Mouse (Mus musculus) left cerebral cortex, adult 9 months (tissue): ENCODE measurements around the gene Dpagt1.
"Not testable (repeated sequence)": the region's sequence is repeated elsewhere in the genome, so short reads cannot be mapped to it uniquely, and the experiment has no call there.

Experiments used
- DNase-seq, 2 experiments: peaks; one replicate each; pipeline ENCODE4 v3.0.0; 2022; ENCODE audit warnings: low spot score in 2 of 2

The Dpagt1 gene

GRCm38 (mm10) chr9:44337436-44338169, 11.8 kb downstream of the Dpagt1 start:
- DNase-seq: no peak

DNA sequence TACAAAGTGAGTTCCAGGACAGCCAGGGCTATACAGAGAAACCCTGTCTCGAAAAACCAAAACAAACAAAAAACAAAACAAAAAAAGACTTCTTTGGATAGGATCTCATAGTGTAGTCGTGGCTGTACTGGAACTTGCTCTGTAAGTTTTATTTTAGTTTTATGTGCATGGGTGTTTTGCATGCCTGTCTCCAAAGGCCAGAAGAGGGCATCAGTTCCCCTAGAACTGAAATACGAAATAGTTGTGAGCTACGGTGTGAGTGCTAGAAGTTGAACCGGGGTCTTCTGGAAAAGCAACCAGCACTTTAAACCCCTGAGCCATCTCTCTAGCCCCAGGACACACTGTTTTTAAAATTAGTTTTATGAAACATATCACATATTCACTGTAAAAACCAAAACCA, 12.8 kb downstream of the Dpagt1 start:
- no peak for DNase-seq

DNA sequence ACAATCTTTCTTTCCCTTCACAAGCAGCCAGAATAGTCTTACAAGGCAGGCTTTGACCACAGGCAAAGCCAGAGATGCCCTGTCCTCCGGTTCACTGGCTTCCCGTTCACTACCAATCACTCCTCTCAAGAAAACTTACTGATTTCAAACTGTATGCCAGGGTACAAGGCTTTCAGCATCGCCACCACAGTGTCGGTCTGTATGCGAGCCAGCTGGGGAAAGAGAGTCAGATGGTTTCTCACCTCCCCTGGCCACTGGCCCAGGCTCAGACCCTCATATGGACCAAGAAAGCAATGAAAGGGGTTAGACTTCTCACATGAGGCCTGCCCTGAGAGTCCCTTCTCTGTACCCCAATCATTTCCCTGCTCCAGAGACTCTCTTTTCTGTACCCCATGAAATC, 15.7 kb downstream of the Dpagt1 start:
- no peak for DNase-seq

GRCm38 (mm10) chr9:44342173-44342572, 16.4 kb downstream of the Dpagt1 start:
- DNase-seq: no peak

DNA sequence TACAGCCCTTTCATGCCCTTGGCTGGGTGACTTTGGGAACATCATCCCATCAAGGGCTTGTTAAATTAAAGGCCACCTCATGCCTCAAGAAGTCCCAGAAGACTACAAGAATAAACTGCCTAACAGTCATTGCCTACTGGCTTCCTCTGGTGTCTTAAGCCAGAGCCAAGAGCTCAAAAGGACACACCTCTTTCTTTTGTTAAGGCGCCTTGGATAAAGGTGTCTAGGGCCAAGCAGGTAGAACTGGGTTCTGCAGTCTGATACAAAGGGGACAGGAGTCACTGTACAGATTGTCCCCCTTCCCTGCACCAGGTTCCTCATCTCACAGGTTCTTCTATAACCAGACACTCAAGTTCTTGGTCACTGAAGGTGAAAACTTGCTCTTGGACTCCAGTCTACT, 16.8 kb downstream of the Dpagt1 start:
- no peak for DNase-seq

DNA sequence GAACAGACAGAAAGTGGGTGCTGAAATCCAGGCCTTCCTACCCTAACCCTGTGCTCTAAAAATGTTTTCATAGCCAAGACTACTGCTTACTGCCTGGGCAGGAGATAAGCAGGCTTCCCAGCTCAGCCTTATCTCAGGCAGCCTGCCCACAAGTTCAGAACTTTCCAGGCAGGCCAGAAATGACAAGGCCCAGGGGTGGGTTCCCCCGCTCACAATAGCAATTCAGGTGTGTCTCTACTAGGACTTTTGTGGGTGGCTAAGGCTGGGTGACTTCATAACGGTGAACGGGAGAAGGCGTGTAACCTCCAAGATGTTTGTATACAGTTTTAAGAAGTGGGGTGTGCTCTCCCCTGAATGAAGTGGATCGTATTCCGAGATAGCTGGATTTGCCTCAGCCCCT, 17.5 kb downstream of the Dpagt1 start:
- no peak for DNase-seq

DNA sequence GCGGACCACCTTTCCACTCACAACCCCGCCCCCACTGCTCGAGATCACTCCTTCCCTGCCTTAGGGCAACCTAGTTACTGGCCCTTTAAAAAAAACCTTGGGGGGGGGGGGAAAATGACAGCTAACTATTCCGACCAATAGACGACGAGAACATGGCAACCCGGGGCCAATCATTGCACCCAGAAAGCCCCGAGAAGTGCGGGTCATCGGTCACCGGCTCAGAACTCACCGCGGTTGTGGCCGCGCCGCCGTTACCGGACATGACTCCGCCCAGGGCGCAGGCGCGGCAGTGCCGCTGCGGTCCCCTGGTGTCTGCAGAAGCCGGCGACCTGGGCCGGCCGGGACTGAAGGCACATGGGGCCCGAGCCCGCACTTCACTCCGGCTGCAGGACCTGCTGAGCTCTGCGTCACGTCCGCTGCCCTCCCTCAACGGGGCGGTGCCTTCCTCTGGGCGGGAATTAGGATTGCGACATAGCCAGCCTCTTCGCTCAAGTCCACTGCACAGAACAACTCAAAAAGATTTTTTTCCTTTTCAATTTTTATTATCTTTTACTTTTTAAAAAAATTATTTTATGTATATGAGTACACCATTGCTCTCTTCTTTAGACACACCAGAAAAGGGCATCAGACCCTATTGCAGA, 18.1 kb downstream of the Dpagt1 start, which contains the start of gene Hmbs:
Gene Hmbs, minus strand, starts transcription at position 448 of the 641 bp plus-strand sequence.
- DNase-seq: peak; percentile 75 to 87

DNA sequence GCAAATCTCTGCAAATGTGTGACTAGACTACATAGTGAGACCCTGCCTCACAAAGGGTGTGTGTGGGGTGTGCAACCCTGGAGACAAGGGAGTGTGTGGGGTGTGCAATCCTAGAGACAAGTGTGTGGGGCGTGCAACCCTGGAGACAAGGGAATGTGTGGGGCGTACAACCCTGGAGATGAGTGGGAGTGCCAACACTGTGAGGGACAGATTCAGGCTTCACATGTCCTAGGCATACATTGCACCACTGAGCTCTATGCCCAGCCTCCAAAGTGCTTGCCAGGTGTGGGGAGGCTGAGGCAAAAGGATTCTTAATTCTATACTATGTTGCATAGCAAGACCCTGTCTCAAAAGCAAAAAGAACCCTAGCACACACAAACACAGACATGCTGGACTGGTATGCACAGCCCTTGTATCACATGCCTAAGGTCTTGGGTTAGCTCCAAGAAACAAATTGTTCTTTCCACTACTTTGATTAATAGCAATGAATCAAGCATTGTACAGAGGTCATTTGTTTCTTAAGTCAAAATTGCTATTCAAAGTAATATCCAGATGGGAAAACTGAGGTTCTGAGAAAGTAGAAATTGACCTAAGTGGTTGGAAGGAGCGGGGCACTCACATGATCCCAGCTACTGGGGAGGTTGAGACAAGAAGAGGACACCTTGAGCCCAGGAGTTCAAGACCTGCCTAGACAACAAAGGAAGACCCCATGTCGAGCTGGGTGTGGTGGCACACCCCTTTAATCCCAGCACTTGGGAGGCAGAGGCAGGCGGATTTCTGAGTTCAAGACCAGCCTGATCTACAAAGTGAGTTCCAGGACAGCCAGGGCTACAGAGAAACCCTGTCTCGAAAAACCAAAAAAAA, 20.0 kb downstream of the Dpagt1 start:
- no peak for DNase-seq

DNA sequence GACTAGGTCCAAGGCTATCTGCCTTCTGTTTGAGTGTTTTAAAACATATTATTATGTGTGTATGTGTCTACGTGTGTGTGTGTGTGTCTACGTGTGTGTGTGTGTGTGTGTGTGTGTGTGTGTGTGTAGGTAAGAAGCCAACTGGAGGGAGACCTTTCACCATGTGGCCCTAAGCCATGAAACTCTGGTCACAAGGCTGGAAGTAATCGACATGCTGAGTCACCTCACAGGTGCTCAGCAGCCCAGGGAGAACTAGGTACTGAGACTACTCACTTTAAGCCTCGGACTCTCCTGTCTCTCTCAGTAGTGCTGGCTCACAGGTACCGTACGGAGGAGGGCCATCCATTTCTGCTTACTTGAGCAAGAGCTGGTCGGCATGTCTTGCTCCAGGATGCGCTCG, 21.3 kb downstream of the Dpagt1 start:
- DNase-seq: no peak

DNA sequence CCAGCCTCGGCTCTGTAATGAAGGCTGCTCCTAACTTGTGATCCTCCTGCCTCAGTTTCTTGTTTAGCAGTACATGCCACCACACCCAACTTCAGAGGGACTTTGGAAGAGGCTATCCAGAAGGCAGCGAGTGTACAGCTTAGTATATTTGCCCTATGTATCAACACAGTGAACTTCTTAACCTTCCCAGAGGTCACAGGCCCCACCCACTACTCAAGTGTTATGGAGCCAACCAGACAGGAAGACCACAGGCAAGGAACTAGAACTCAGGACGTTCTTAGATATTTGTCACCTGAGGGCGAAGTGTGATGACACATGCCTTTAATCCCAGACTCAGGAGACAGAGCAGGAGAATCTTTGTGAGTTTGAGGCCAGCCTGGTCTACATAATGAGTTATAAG, 21.8 kb downstream of the Dpagt1 start:
- DNase-seq: no peak

DNA sequence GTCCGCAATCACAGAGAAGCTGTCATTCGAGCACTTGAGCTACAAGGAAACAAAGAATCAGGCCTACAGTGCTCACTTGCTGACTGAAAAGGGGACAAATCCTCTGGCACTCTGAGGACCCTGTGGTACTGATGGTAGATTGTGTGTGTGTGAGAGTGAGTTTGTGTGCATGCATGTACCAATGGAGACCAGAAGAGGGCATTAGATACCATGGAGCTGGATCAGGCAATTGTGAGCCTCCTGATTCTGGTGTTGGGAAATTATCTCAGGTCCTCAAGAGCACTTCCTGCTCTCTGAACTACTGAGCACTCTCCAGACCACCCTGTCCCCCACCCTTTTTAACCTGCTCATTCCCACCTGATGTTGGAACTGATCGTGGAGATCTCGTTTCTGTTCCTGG, 22.7 kb downstream of the Dpagt1 start:
- DNase-seq: no peak

DNA sequence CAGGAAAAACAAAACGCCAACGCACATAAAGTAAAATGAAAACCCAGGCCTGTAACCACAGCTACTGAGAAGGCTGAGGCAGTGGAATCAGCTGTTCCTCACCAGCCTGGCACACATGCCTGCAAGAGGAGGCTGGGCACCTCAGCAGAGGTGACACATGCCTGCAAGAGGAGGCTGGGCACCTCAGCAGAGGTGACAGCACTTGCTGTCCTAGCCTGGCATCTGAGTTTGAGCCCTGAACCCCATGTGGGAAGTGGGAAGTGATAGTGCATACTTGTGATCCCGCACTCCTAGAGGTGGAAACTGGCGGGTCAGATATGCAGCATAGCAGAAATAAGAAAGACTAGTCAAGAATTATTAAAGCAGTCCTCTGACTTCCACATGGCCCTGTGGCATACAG, 25.6 kb downstream of the Dpagt1 start:
- no peak for DNase-seq

DNA sequence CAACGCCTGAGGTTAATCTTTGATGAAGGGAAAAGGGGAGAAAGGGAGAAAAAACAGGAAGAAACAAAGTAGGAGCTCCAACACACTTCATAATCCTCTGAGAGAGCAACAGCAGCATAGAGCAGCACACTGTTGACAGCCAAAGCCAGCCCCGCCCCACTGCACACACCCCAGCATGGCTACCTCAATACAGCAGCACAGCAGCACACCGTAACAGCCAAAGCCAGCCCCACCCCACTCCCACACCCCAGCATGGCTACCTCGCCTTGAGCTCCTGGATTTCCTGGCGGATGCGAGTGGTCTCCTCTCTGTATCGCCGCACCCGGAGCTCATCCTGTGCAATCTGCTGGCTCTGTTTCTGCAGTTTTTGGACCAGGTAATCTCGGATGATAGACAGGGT, 26.5 kb downstream of the Dpagt1 start:
- DNase-seq: no peak

DNA sequence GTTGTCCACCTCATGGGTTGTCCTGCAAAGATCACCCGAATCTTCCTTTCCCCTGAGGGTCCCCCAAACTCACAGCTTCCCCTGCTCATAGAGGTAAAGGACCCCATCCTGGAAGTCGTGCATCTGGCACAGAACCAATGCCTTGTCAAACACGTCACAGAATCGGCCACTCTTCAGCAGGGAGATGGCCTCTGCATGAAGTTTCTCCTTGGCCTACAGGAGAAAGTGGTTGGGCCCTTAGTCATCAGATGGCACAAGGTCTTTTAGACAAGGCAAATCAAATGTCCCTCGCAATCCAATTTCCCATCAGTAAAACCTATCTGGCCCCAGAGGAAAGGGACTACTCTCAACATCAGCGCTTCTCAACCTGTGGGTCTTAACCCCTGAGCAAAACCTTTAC, 27.3 kb downstream of the Dpagt1 start:
- no peak for DNase-seq

GRCm38 (mm10) chr9:44357207-44357606, 31.4 kb downstream of the Dpagt1 start:
- DNase-seq: no peak

DNA sequence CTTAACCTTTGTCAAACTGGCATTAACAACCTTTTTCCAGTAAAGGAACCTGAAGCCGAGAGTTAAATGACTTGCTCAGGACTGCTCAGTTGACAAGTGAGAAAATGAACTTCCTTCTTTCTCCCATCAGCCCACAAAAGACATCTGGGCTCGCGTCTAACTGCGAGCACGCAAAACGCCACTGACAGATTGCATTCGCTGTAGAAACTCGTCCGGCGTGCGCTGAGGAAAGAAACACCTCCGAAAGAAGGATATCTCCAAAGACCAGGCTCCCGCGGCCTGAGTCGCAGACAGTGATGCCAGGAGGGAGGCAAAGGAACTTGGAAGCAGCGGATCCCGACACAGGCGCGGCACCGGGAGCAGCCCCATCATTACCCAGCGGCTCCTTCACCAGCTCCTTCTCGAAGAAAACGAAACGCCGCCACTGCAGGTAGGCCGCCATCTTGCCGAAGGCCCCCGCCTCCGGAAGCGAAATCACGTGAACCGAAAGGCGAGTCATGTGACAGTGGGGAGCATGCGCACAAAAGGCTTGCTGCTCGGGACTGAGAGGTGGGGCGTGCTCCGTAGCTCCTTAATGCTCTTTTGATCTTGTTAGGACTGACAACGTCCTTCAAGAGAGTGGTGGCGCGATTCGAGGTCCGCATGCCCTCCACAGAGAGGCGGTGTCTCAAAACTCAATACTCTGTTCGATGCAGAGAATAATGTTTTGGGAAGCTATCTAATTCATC, 35.5 kb downstream of the Dpagt1 start, which contains the start of gene Vps11:
Gene Vps11, minus strand, starts transcription at position 481 of the 728 bp plus-strand sequence.
- DNase-seq: peak; percentile 78 to 95

- DNase-seq: not testable (repeated sequence)
Measured at GRCm38 (mm10) chr9:44361931-44362330, 36.1 kb downstream of the Dpagt1 start.

GRCm38 (mm10) chr9:44364480-44364879, 38.7 kb downstream of the Dpagt1 start:
- DNase-seq: no peak

- no peak for DNase-seq
Measured at GRCm38 (mm10) chr9:44373386-44373785, 47.6 kb downstream of the Dpagt1 start.

GRCm38 (mm10) chr9:44376141-44376540, 50.3 kb downstream of the Dpagt1 start:
- DNase-seq: no peak

GRCm38 (mm10) chr9:44377335-44377734, 51.5 kb downstream of the Dpagt1 start:
- not testable (repeated sequence) for DNase-seq
